Mouse (Mus musculus) testis, postnatal 14 days (tissue): ENCODE measurements around the gene Bzw1.
"Not testable (repeated sequence)": the region's sequence is repeated elsewhere in the genome, so short reads cannot be mapped to it uniquely, and the experiment has no call there.

ENCODE experiments used
- DNase-seq: peaks from one replicate; pipeline ENCODE4 v3.0.0; 2021; ENCODE audit warnings: low spot score

The Bzw1 gene

GRCm38 (mm10) chr1:58392652-58393283 lies at the start of gene Bzw1:
Gene Bzw1, plus strand, starts transcription at chr1:58392898.
- DNase-seq = peak; percentile 95

DNA sequence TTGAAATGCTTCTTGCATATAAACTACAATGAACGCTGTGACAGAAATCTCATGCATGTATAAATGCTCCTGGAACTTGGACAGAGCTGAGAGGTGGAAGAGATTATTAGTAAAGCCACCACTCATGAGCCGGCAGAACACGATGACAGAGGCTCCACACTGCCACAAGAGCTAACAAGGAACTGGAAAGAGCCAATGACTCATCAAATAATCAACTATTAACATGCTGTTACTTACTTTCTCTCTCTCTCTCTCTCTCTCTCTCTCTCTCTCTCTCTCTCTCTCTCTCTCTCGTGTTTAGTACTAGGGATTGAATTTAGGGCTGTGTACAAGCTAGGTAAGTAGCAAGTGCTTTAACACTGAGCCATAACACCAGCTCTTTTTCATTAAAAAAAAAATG lies 48.8 kb upstream of the Bzw1 start:
- DNase-seq = no peak

DNA sequence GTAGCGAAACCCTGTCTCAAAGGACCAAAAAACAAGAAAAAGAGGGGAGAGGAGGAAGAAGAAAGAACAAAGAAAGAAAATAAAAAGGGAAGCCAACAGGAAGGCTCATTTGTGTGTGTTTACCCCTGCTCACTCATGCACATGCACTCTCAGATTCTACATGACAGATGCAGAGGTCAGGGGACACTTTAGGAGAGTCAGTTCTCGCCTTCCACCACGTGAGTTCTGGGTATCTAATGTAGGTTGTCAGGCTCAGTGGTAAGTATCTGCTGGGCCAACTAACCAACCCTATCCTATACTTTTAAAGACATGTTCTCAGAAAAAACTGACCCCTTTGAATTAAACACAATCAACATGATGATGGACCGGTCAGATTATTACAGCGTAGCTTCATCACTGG lies 48.1 kb upstream of the Bzw1 start:
- DNase-seq = no peak

DNA sequence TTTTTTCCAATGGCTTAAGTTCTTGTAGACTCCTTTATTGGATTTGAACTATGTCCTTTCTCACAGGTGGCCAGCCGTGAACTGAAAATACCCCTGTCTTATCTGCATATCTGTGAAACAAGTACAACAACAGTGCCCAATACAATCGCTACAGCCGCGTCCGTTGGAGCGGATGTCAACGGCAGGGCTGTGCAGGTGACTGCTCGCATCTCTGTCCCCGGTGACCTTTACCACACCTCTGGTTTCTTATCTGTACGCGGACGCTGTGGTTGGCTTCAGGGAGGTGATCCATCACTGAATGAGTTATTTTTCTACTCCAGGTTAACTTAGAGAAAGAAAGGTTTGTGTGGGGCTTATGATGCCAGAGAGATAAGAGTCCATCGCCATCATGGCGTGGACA lies 46.5 kb upstream of the Bzw1 start:
- no peak for DNase-seq

- DNase-seq = no peak
These were observed 44.0 kb upstream of the Bzw1 start for GRCm38 (mm10) chr1:58348712-58349111.

DNA sequence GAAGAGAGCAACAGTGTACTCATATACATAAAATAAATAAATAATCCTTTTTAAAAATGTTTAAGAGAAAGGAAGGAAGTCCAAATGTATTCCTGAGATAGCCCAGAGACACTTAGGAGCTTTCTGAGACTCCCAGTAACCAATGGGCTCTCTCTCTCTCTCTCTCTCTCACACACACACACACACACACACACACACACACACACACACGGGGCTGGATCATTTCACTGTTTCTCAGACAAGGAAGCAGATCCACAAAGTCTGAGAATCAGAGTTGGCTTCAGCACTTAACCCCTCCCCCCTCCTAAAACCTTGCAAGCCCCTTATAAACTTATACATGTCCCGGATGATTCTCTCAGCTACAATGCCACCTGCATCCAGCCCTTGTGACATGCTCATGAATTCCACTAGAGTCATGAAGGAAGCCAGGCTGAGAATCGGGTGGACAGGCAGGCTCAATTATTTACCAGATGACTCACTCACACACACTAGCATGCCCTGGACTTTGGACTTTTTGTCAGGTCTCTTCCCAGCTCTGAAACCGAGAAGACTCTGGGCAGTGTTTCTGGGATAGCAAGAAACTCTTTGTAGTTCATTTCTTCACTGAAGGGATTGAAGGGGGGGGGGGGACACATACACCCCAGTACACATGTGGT lies 39.3 kb upstream of the Bzw1 start:
- DNase-seq = no peak

- peak; percentile 16 for DNase-seq
These were observed 33.5 kb upstream of the Bzw1 start for GRCm38 (mm10) chr1:58358958-58359901.

- peak; percentile 21 for DNase-seq
These were observed 30.4 kb upstream of the Bzw1 start for GRCm38 (mm10) chr1:58362296-58362695.

- no peak for DNase-seq
These were observed 28.1 kb upstream of the Bzw1 start for GRCm38 (mm10) chr1:58364551-58364950.

- no peak for DNase-seq
These were observed 26.9 kb upstream of the Bzw1 start for GRCm38 (mm10) chr1:58365829-58366228.

- DNase-seq = no peak
These were observed 25.8 kb upstream of the Bzw1 start for GRCm38 (mm10) chr1:58366737-58367471.

DNA sequence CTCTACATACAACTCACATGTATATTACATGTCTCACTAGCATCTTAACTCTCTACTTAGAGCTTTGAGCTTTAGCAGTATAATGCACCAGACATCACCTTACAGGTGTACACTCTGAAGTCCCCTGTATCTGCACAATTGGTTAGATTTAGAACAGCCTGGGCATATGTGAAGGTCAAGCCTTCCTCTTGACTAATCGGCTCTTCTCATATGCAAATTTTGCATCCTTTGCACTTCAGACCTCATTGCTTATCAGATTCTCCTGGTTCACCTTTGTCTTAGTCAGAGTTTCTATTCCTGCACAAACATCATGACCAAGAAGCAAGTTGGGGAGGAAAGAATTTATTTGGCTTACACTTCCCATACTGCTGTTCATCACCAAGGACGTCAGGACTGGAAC lies 23.0 kb upstream of the Bzw1 start:
- no peak for DNase-seq

DNA sequence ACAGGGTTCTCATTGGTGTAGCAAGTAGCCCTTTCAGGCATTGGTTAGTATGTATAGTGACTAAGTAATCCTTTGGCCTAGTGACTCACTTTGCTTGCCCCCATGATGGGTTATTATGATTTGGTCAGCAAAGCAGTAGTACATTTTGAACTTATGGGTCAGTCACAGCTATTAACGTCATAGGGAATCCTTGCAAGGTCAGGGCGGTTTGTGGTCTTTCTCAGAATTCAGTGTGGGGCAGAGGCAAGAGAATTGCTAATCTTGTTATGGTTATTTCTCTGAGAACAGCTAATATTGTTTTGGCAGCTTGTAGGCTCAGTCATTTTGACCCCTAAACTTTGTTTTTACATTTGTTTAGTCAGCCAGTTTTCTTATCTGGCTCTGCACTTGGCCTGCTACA lies 18.4 kb upstream of the Bzw1 start:
- not testable (repeated sequence) for DNase-seq

GRCm38 (mm10) chr1:58375574-58376147 lies 17.0 kb upstream of the Bzw1 start:
- no peak for DNase-seq

DNA sequence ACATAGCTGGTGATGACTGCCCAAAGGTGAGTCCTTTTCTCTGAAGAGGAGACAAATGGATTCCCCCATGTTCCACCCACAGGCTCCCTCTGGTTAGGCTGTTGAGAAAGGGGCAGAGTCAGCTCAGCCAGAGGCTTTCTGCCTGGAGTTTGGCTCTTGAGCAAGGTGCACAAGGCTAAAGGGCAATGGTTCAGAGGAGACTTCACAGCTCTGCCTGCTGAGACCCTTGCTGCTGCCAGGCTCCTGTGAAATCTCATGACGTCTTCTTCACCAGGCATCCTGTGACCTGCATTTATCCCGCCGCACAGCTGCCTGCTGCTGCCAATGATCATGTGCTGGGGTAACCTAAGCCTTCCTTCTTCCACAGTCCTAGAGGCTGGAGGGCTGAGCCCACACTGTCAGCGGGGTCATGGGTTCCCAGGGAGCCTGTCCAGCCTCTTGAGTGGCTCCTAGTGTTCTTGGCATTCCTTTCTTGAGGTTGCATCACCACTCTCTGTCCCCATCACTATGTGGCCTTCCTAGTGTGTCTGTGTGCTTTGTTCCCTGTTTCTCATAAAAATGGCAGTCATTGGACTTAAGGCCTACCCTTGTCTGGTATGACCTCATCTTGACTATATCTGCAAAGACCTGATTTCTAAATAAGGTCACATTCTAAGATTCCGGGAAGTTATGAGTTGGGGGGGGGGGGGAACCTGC lies 10.0 kb upstream of the Bzw1 start:
- DNase-seq = no peak

DNA sequence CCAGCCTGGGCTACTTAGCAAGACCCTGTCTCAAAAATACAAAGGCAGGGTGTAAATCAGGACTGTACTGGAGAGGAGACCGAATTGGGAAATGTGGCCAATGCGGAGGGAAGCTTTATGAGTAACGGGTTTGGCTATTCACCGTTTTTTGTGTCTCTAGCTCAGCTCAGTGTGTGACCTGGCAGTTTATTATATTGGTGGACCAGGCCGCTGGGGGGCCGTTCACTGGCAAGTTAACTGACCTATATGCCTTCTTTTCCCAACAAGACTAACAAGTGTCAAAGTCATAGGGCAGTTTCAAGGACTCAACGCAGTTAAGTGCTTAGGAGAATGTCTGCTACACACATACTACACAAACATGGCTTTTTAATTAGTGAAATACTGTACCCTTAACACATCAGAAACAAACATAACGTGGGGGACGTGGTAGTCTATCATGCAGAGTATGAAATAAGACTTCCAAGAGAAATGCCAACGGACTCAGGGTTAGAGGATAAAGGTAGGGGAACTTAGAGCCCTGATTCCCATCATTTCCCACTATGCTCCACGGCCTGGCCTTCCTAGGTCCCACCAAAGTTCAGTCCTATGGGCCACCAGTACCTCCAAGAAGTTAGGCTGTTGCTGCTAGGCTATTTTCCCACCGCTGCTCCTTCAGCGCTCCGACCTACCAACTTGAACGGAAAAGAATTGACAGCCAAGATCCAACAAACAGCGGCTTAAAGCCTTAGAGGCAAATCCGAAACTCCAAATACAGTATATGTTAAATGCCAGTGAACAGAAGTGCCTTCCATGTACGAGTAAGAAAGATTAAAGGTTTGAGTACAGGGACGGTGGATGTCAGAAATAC lies 1.1 kb upstream of the Bzw1 start:
- no peak for DNase-seq

GRCm38 (mm10) chr1:58392268-58392651 lies 438 bp upstream of the Bzw1 start:
- DNase-seq = no peak

DNA sequence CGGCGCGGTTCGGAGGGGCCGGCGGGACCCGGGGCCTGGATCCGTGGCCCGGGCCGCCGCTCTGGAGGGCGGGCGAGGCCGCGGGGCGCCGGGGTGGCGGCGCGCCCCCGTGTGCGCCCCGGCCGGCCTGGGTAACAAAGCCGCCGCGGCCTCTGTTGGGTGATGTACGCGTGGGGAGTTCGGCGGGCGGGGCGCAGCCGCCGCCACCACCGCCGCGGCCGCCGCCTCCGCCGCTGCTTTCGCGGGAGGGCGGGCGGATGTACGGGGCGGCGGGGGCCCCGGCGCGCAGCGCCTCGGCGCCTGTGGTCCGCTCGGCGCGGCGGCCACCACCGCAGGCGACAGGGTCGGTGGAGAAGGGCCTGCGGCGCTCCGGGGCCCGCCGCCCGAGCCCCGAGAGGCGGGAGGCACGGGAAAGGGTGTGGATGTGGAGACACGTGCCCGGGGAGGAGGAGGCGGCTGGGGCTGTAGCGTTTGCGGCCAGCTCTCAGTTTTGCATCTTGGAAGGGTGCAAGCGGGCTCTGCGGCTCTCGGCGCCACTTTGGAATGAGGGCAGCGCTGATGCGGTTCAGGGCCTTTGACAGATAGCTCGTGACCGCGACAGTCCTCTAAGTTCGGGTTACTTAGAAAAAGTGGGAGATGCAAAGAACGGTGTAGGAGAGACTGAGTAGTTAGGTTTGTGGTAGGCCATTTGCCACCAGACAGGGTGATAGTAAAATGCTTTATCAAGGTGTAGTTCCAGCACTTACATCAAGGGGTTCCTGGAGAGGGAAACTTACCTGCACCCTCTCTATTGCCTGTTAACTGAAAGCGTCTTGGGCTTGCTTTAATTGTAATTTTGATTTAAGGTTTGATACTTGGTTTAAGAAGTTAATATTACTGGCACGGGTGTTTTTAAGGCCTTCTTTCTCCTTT lies 842 bp downstream of the Bzw1 start:
- DNase-seq = peak; percentile 72

GRCm38 (mm10) chr1:58395341-58395740 lies 2.6 kb downstream of the Bzw1 start:
- DNase-seq = no peak
